Mouse (Mus musculus) left cerebral cortex, adult 6 months (tissue): ENCODE measurements around the gene App. TPM values are rescaled to one million over a fixed set of nuclear protein-coding genes. Genes with fewer than 3 reads are reported as not detected.

Source experiments
- long read RNA-seq, 2 experiments: library from polyadenylated mRNA; unstranded; transcript quantifications; one replicate each; pipeline ENCODE4 v2.0.0; 2019 to 2020
- polyA plus RNA-seq: library from polyadenylated mRNA; unstranded; fragments of <200 nt; fragmentation: Nextera tagmentation; gene quantifications from 2 replicates; pipeline ENCODE4 v1.2.3, GENCODE M21; 2021

The App gene
- 491 and 544 TPM in 2 replicates for polyA plus RNA-seq
- long read RNA-seq, experiment 1, full-length matches to known transcripts, result 2,424 of 3,018 reads
- long read RNA-seq, experiment 1, partial matches to known transcripts, result 479 of 3,018 reads
- long read RNA-seq, experiment 1, other reads (novel, unspliced or antisense), result 115 of 3,018 reads
- long read RNA-seq, experiment 2, full-length matches to known transcripts, result 353 of 926 reads
- long read RNA-seq, experiment 2, partial matches to known transcripts, result 357 of 926 reads
- long read RNA-seq, experiment 2, other reads (novel, unspliced or antisense), result 216 of 926 reads

GRCm38 (mm10) chr16:85173373-85174081 is at the start of gene App:
TSS of gene App (minus strand) at chr16:85173766.

